Mouse (Mus musculus) hindbrain, embryonic 14.5 days (tissue): ENCODE results near the gene Brsk1. TPM values are rescaled to one million over a fixed set of nuclear protein-coding genes. Genes with fewer than 3 reads are reported as not detected.
A peak's percentile ranks its signal among the peaks of the same experiment; 100 is the strongest.

Experiments used
- ATAC-seq: fragments of 200-750 bp; cut with Nextera tagmentation; 2 replicates; pipeline ENCODE4 v1.8.0; 2017; ENCODE audit warnings: moderate number of reproducible peaks, mild to moderate bottlenecking, moderate TSS enrichment, moderate library complexity; ENCODE audit not compliant: low FRiP score
- DNase-seq: peaks from one replicate; pipeline ENCODE4 v3.0.0-alpha.2; 2015; ENCODE audit warnings: low spot score
- H3K27ac ChIP-seq: fragments of 300-500 bp; sonication (generic); 2 replicates; pipeline ENCODE4 v1.5.1; 2014; ENCODE audit warnings: mild to moderate bottlenecking, moderate library complexity
- H3K27me3 ChIP-seq: fragments of 300-500 bp; sonication (generic); 2 replicates; pipeline ENCODE4 v1.6.1; 2014; ENCODE audit warnings: mild to moderate bottlenecking, low read length, mixed read lengths; ENCODE audit not compliant: control insufficient read depth, insufficient read depth
- H3K36me3 ChIP-seq: fragments of 300-500 bp; sonication (generic); replicated peaks from 2 replicates; pipeline ENCODE4 v1.6.1; 2014; ENCODE audit not compliant: control insufficient read depth, insufficient read depth
- H3K4me1 ChIP-seq: fragments of 300-500 bp; sonication (generic); replicated peaks from 2 replicates; pipeline ENCODE4 v1.6.1; 2014; ENCODE audit warnings: antibody characterized with exemption, low read length, mixed read lengths; ENCODE audit not compliant: control insufficient read depth, insufficient read depth
- H3K4me2 ChIP-seq: fragments of 300-500 bp; sonication (generic); replicated peaks from 2 replicates; pipeline ENCODE4 v1.6.1; 2014; ENCODE audit warnings: mild to moderate bottlenecking, moderate library complexity
- H3K4me3 ChIP-seq: fragments of 300-500 bp; sonication (generic); replicated peaks from 2 replicates; pipeline ENCODE4 v1.5.1; 2014; ENCODE audit warnings: mild to moderate bottlenecking, low read length
- H3K9ac ChIP-seq: fragments of 300-500 bp; sonication (generic); 2 replicates; pipeline ENCODE4 v1.6.1; 2014
- H3K9me3 ChIP-seq: fragments of 300-500 bp; sonication (generic); 2 replicates; pipeline ENCODE4 v1.6.1; 2016; ENCODE audit warnings: low read length; ENCODE audit not compliant: control insufficient read depth
- WGBS: fragments of 180-500 bp; shearing (Covaris S2); extraction: QIAGEN DNeasy Blood & Tissue Kit; methylation state at CpG from one replicate; pipeline ENCODE4 v1.1.7; 2014; 5-methylcytosine and 5-hydroxymethylcytosine counted together
- polyA plus RNA-seq: library from polyadenylated mRNA; unstranded; fragments of >200 nt; fragmentation: Nextera tagmentation; extraction: Ambion mirVana; gene quantifications from 2 replicates; pipeline ENCODE4 v1.2.1, GENCODE M21; 2014

Brsk1 gene
- polyA plus RNA-seq, result 10.3 and 10.5 TPM in 2 replicates

DNA sequence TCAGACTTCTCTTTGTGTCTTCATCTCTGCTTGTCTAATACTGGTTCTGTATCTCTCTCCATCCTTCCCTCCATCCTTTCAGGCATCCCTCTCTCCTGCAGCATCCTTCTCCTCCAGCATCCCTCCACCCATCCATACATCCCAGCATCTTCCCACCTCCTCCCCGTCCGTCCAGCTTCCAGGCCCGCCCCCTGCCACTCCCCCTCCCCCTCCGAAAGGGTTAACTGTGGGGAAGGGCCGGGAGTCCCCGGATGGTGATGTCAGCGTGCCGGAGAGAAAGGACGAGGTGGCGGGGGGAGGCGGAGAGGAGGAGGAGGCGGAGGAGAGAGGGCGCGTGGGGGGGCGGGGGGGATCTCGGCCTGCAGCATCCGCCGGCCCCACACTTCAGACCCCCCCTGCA lies at the start of gene Brsk1:
TSS of gene Brsk1 (plus strand) at position 218 of the 400 bp plus-strand sequence.
- 0% methylated on average over 5 of the region's 18 CpGs for WGBS
- no peaks in the 10 kb centered on the region for H3K27me3 ChIP-seq
- no peaks in the 10 kb centered on the region for H3K9me3 ChIP-seq
- H3K4me3 ChIP-seq, result peak within 1 kb of the TSS; percentile 93
- H3K4me1 ChIP-seq, result peaks cover 9% of the 10 kb centered on the region
- peak within 1 kb of the TSS; percentile 95 for H3K27ac ChIP-seq
- peak; percentile 92 for DNase-seq
- peak within 1 kb of the TSS; percentile 77 for H3K4me2 ChIP-seq
- H3K9ac ChIP-seq, result peak within 1 kb of the TSS; percentile 100
- H3K36me3 ChIP-seq, result peaks cover 31% of the 10 kb centered on the region
- ATAC-seq, result peak; percentile 91

DNA sequence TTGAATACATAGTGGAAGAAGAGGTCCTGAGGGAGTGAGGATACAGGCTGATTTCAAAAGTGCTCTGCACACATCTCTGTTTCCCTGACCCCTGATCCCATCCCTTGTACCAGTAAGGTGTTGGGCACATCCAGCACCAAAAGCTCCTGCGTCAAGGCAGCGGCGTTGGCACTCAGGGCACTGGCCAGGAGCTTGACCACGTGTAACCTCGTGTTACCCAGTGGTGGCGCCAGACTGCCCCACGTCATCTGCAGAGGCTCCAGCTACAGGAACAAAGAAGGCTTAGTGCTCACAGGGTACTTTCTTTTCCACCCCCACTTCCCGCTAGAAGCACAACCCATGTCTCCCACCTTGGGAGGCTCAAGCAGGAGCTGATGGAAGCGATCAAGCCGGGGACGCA lies 49.2 kb upstream of the Brsk1 start:
- ATAC-seq (no peak), DNase-seq (no peak)
- Histone ChIP-seq H3K27me3 (no peaks in the 10 kb centered on the region), H3K9ac (no peak overlapping the region), H3K4me1 (no peaks in the 10 kb centered on the region), H3K9me3 (no peaks in the 10 kb centered on the region), H3K27ac (no peak overlapping the region), H3K4me3 (no peak overlapping the region), H3K36me3 (peaks cover 97% of the 10 kb centered on the region), H3K4me2 (no peak overlapping the region)
- WGBS, result 81% methylated on average over 11 of the region's 11 CpGs

DNA sequence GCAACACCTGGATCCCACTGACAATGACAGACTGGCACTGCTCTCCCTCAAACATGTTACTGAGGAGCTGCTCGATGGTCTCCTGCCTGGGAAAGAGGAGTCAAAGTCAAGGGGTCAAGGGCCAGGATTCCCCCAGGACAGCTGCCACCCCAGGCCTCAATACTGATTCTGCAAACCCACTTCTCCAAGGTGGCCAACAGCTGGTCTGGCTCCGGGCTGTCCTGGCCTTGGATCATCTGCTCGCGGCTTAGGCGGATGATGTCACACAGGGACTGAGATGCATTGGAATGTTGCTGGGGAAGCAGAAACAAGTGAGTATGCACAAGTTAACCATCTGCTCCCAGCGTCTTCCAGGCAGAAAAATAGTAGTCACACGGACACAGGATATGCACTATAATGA lies 48.4 kb upstream of the Brsk1 start:
- H3K27ac ChIP-seq, result no peak overlapping the region
- H3K36me3 ChIP-seq, result peaks cover 98% of the 10 kb centered on the region
- H3K4me2 ChIP-seq, result no peak overlapping the region
- ATAC-seq, result no peak
- H3K4me3 ChIP-seq, result no peak overlapping the region
- H3K27me3 ChIP-seq, result no peaks in the 10 kb centered on the region
- 89% methylated on average over 7 of the region's 7 CpGs for WGBS
- no peak overlapping the region for H3K9ac ChIP-seq
- no peaks in the 10 kb centered on the region for H3K9me3 ChIP-seq
- no peak for DNase-seq
- H3K4me1 ChIP-seq, result no peaks in the 10 kb centered on the region

DNA sequence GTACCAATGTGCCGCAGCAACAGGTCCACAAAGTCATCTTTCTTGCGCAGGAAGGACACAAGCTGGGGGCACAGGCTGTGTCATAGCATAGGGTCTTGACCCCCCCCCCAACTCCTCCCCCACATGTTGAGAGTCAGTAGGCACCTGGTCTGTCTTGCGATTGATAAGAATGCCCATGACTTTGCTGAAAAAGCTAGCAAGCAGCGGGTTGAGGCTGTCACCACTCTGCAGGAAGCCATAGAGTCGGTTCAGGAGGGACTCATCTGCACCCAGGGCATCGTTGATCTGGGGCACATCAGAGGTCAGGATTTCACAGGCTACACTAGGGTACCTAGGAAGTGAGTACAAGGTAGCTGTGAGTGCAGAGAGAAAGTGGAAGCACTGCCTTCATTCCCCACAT lies 47.2 kb upstream of the Brsk1 start:
- Histone ChIP-seq H3K9ac (no peak overlapping the region), H3K4me2 (no peak overlapping the region), H3K27ac (no peak overlapping the region), H3K27me3 (no peaks in the 10 kb centered on the region), H3K4me1 (no peaks in the 10 kb centered on the region), H3K9me3 (no peaks in the 10 kb centered on the region), H3K36me3 (peaks cover 85% of the 10 kb centered on the region), H3K4me3 (no peak overlapping the region)
- ATAC-seq (no peak), DNase-seq (no peak)
- WGBS, result 93% methylated on average over 6 of the region's 6 CpGs

DNA sequence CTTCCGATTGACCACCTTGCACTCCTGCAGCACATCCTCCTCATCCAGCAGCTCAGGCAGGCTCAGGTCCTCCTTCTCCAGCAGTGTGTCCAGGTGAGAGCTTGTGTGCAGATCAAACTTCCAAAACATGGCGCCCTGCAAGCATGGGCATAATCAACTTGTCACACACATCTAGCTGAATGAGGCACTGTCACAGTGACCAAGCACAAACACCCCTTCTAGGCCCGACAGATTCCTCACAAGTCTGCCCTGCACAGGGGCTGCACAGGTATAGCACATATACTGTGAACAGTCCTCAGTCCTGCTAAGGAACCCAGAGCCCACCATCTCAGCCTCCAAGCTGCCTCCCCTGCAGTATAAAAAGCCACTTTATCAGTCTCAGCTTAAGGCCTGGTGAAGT lies 43.6 kb upstream of the Brsk1 start:
- H3K9ac ChIP-seq, result no peak overlapping the region
- WGBS, result 95% methylated on average over 3 of the region's 3 CpGs
- H3K27ac ChIP-seq, result no peak overlapping the region
- no peaks in the 10 kb centered on the region for H3K27me3 ChIP-seq
- no peak overlapping the region for H3K4me2 ChIP-seq
- no peak overlapping the region for H3K4me3 ChIP-seq
- no peak for ATAC-seq
- no peaks in the 10 kb centered on the region for H3K9me3 ChIP-seq
- H3K4me1 ChIP-seq, result no peaks in the 10 kb centered on the region
- no peak for DNase-seq
- peaks cover 50% of the 10 kb centered on the region for H3K36me3 ChIP-seq

DNA sequence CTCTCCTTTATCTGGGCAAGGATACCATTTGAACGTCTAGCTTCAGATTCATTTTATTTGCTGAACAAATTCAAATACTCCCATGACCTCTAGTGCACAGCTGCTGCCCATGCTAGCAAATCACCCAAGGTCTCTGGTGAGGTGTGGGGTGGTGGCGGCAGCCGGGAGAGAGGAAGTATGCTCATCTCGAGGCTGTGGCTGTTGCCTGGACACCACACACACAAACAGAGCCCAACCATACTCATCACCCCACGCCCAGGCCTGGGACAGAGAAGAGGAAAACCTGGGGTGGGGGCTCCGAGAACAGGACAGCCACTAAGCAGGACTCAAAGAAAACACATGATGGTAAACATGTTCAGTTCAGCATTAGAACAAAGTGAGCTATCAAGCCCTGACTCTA lies 43.1 kb upstream of the Brsk1 start:
- ATAC-seq, result no peak
- Histone ChIP-seq H3K36me3 (peaks cover 46% of the 10 kb centered on the region), H3K4me3 (no peak overlapping the region)

DNA sequence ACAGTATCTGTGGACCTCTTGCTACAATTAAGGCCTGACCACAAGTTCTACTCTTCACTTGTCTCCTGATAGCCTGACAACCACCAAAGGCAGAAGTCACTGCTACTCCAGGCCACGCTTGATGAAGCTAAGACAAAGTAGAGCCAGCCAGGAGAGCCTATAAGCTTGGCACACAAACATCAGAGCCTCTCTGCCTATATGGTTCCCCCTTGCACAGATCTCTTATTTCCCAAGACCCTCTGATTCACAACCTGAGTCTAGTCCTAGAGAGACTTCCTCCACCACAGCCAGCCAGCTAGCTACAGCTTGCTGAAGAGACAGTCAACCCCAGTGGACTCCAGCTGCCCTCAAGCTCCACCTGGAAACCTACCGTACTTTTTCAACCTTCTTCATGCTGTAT lies 42.4 kb upstream of the Brsk1 start:
- Histone ChIP-seq H3K9ac (no peak overlapping the region), H3K4me3 (no peak overlapping the region), H3K36me3 (peaks cover 46% of the 10 kb centered on the region), H3K27ac (no peak overlapping the region), H3K4me2 (no peak overlapping the region), H3K4me1 (no peaks in the 10 kb centered on the region), H3K27me3 (no peaks in the 10 kb centered on the region), H3K9me3 (no peaks in the 10 kb centered on the region)
- no peak for DNase-seq
- 96% methylated on average over 2 of the region's 2 CpGs for WGBS
- ATAC-seq, result no peak

More for the DNA sequence above, 43.1 kb upstream of the Brsk1 start:
- no peak for DNase-seq
- Histone ChIP-seq H3K4me2 (no peak overlapping the region), H3K27me3 (no peaks in the 10 kb centered on the region), H3K27ac (no peak overlapping the region), H3K9me3 (no peaks in the 10 kb centered on the region), H3K9ac (no peak overlapping the region), H3K4me1 (no peaks in the 10 kb centered on the region)
- WGBS, result 79% methylated on average over 6 of the region's 6 CpGs

DNA sequence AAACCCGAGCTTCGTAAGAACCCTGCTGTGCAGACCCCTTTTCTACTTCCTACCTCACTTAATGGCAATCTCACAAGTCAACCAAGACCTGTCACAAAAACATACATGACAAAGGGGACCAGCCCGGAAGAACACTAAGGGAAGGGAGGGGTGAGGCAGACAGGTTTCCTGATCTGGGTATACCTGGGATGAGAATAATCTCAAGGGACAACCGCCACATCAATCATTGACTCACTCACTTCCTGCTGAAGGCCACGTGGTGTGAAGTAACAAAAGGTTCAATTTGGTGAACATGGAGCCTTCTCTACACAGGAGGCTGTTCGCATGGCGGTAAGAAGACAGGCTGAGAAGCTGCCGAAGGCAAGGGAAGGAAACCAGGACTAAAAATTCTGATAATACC lies 38.8 kb upstream of the Brsk1 start:
- Histone ChIP-seq H3K4me2 (no peak overlapping the region), H3K27ac (no peak overlapping the region), H3K4me1 (peaks cover 14% of the 10 kb centered on the region; the same call in 1 of the 2 replicates), H3K36me3 (peaks cover 18% of the 10 kb centered on the region), H3K27me3 (no peaks in the 10 kb centered on the region), H3K9ac (no peak overlapping the region), H3K9me3 (no peaks in the 10 kb centered on the region), H3K4me3 (no peak overlapping the region)
- no peak for ATAC-seq
- 78% methylated on average over 8 of the region's 8 CpGs for WGBS
- no peak for DNase-seq

DNA sequence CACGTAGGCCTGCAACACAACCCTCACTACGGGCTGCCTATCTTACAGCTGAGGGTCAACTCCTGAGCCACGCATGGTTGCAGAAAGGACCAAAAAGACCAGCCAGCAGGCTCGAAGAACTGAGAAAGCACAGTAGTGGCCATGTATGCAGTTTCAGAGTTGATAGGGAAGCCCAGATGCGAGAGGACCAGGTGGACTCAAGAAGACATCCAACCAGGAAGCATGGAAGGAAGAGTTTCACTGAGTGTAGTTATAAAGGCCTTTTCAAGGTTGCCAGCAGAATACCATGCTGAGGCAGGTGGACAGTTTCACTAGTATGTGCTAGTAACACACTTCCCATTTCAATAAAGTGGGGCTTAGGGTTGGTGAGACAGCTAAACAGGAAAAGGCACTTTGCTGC lies 37.7 kb upstream of the Brsk1 start:
- WGBS, result 96% methylated on average over 5 of the region's 5 CpGs
- no peak overlapping the region for H3K9ac ChIP-seq

DNA sequence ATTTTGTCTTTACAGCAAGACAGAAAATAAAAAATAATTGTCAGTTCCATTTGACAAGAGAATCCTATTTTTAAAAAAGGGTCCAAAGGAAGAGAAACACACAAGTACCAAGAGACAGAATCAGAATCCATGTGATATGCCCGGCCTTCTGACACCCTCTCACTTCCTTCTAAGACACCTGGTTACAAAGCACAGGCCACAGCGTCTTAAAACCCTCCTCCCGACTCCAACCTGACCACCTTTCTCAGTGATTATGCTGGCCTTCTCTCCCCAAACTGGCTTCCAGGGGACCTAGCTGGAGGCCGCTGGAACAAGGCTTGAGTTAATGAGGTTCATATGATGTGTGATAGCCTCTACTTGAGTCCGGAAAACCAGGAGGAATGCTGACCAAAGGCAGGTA lies 37.1 kb upstream of the Brsk1 start:
- Histone ChIP-seq H3K9me3 (no peaks in the 10 kb centered on the region), H3K4me1 (peaks cover 29% of the 10 kb centered on the region), H3K9ac (no peak overlapping the region), H3K4me3 (no peak overlapping the region), H3K4me2 (no peak overlapping the region), H3K27me3 (no peaks in the 10 kb centered on the region), H3K36me3 (peaks cover 14% of the 10 kb centered on the region), H3K27ac (no peak overlapping the region)
- no peak for DNase-seq
- WGBS, result 95% methylated on average over 5 of the region's 5 CpGs
- no peak for ATAC-seq

More for the DNA sequence above, 37.7 kb upstream of the Brsk1 start:
- Histone ChIP-seq H3K27ac (no peak overlapping the region), H3K9me3 (no peaks in the 10 kb centered on the region), H3K4me1 (peaks cover 25% of the 10 kb centered on the region), H3K27me3 (no peaks in the 10 kb centered on the region), H3K36me3 (peaks cover 14% of the 10 kb centered on the region), H3K4me3 (no peak overlapping the region), H3K4me2 (no peak overlapping the region)
- DNase-seq (no peak), ATAC-seq (no peak)
